Mouse (Mus musculus) midbrain, embryonic 12.5 days (tissue): ENCODE results near the gene Nes. TPM values are rescaled to one million over a fixed set of nuclear protein-coding genes. Genes with fewer than 3 reads are reported as not detected.

Experiments
- ATAC-seq: fragments of 200-750 bp; cut with Nextera tagmentation; 2 replicates; pipeline ENCODE4 v1.8.0; 2017; ENCODE audit warnings: low read depth, moderate TSS enrichment, moderate library complexity; ENCODE audit not compliant: low FRiP score
- H3K27ac ChIP-seq: fragments of 300-500 bp; sonication (generic); replicated peaks from 2 replicates; pipeline ENCODE4 v1.5.1; 2016; ENCODE audit warnings: mild to moderate bottlenecking
- H3K27me3 ChIP-seq: fragments of 300-500 bp; sonication (generic); 2 replicates; pipeline ENCODE4 v1.6.1; 2016; ENCODE audit warnings: mild to moderate bottlenecking
- H3K36me3 ChIP-seq: fragments of 300-500 bp; sonication (generic); 2 replicates; pipeline ENCODE4 v1.6.1; 2016
- H3K4me1 ChIP-seq: fragments of 300-500 bp; sonication (generic); 2 replicates; pipeline ENCODE4 v1.6.1; 2016
- H3K4me2 ChIP-seq: fragments of 300-500 bp; sonication (generic); replicated peaks from 2 replicates; pipeline ENCODE4 v1.6.1; 2016; ENCODE audit warnings: mild to moderate bottlenecking, moderate library complexity
- H3K4me3 ChIP-seq: fragments of 300-500 bp; sonication (generic); 2 replicates; pipeline ENCODE4 v1.5.1; 2016; ENCODE audit warnings: mild to moderate bottlenecking
- H3K9ac ChIP-seq: fragments of 300-500 bp; sonication (generic); replicated peaks from 2 replicates; pipeline ENCODE4 v1.6.1; 2016; ENCODE audit warnings: mild to moderate bottlenecking, moderate library complexity
- H3K9me3 ChIP-seq: fragments of 300-500 bp; sonication (generic); 2 replicates; pipeline ENCODE4 v1.6.1; 2016; ENCODE audit warnings: mild to moderate bottlenecking
- WGBS: fragments of 180-500 bp; shearing (Covaris S2); methylation state at CpG from one replicate; pipeline ENCODE4 v1.1.7; 2016; 5-methylcytosine and 5-hydroxymethylcytosine counted together
- polyA plus RNA-seq: library from polyadenylated mRNA; unstranded; fragments of >200 nt; fragmentation: Nextera tagmentation; extraction: Ambion mirVana; gene quantifications from 2 replicates; pipeline ENCODE4 v1.2.1, GENCODE M21; 2016

Nes gene
- polyA plus RNA-seq, result 183 and 196 TPM in 2 replicates

- WGBS, result under 1% methylated on average over 44 of the region's 44 CpGs
- ATAC-seq, result peak; percentile 42
- peaks cover 56% of the 10 kb centered on the region for H3K4me1 ChIP-seq
These were observed at the start of gene Nes for GRCm38 (mm10) chr3:87970939-87971488. Nes (plus strand) TSS chr3:87971078.

GRCm38 (mm10) chr3:87924996-87925395 is 45.9 kb upstream of the Nes start:
- peaks cover 18% of the 10 kb centered on the region for H3K4me1 ChIP-seq
- H3K27me3 ChIP-seq, result no peaks in the 10 kb centered on the region
- H3K9me3 ChIP-seq, result no peaks in the 10 kb centered on the region
- H3K27ac ChIP-seq, result no peak overlapping the region
- H3K36me3 ChIP-seq, result peaks cover 55% of the 10 kb centered on the region
- 88% methylated on average over 7 of the region's 7 CpGs for WGBS
- ATAC-seq, result no peak
- H3K9ac ChIP-seq, result no peak overlapping the region
- H3K4me2 ChIP-seq, result no peak overlapping the region
- H3K4me3 ChIP-seq, result no peak overlapping the region

More at GRCm38 (mm10) chr3:87970939-87971488, at the start of gene Nes:
- H3K9ac ChIP-seq, result peak within 1 kb of the TSS; percentile 96
- H3K4me3 ChIP-seq, result peak within 1 kb of the TSS; percentile 86
- no peaks in the 10 kb centered on the region for H3K9me3 ChIP-seq
- peaks cover 7% of the 10 kb centered on the region for H3K36me3 ChIP-seq
- H3K27me3 ChIP-seq, result 0 out of 2 replicates have a peak, but pooled peaks cover 4% of the 10 kb centered on the region
- H3K4me2 ChIP-seq, result peak within 1 kb of the TSS; percentile 75
- peak within 1 kb of the TSS; percentile 98 for H3K27ac ChIP-seq

- Histone ChIP-seq H3K4me3 (no peak overlapping the region), H3K4me1 (peaks cover 24% of the 10 kb centered on the region), H3K27me3 (no peaks in the 10 kb centered on the region), H3K9me3 (no peaks in the 10 kb centered on the region), H3K27ac (no peak overlapping the region), H3K4me2 (no peak overlapping the region), H3K9ac (no peak overlapping the region), H3K36me3 (peaks cover 61% of the 10 kb centered on the region)
- no peak for ATAC-seq
- 91% methylated on average over 5 of the region's 5 CpGs for WGBS
These were observed 43.4 kb upstream of the Nes start for GRCm38 (mm10) chr3:87927452-87927851.

GRCm38 (mm10) chr3:87929341-87930077 is 41.4 kb upstream of the Nes start:
- Histone ChIP-seq H3K27ac (peak overlapping the region; percentile 87), H3K4me3 (peak overlapping the region; percentile 99), H3K27me3 (no peaks in the 10 kb centered on the region), H3K4me2 (peak overlapping the region; percentile 84), H3K9me3 (no peaks in the 10 kb centered on the region), H3K4me1 (peaks cover 31% of the 10 kb centered on the region), H3K36me3 (peaks cover 56% of the 10 kb centered on the region), H3K9ac (peak overlapping the region; percentile 91)
- ATAC-seq, result peak; percentile 72
- 9% methylated on average over 26 of the region's 26 CpGs for WGBS

- Histone ChIP-seq H3K4me2 (peak within 1 kb of the TSS; percentile 84), H3K4me3 (peak within 1 kb of the TSS; percentile 99), H3K27me3 (no peaks in the 10 kb centered on the region), H3K27ac (peak within 1 kb of the TSS; percentile 87), H3K9me3 (no peaks in the 10 kb centered on the region), H3K9ac (peak within 1 kb of the TSS; percentile 91), H3K4me1 (peaks cover 36% of the 10 kb centered on the region), H3K36me3 (peaks cover 53% of the 10 kb centered on the region)
- ATAC-seq, result peak; percentile 97
- under 1% methylated on average over 58 of the region's 78 CpGs for WGBS
These were observed 40.6 kb upstream of the Nes start, which contains the start of the genes Isg20l2 and Rrnad1 for GRCm38 (mm10) chr3:87930078-87930795. Isg20l2 (plus strand) TSS chr3:87930314. Rrnad1 (minus strand) TSS chr3:87930717.

GRCm38 (mm10) chr3:87934026-87934425 is 36.9 kb upstream of the Nes start:
- H3K4me3 ChIP-seq, result no peak overlapping the region
- no peaks in the 10 kb centered on the region for H3K27me3 ChIP-seq
- H3K4me2 ChIP-seq, result no peak overlapping the region
- no peak overlapping the region for H3K9ac ChIP-seq
- no peak overlapping the region for H3K27ac ChIP-seq
- H3K36me3 ChIP-seq, result peaks cover 56% of the 10 kb centered on the region
- ATAC-seq, result no peak
- H3K9me3 ChIP-seq, result no peaks in the 10 kb centered on the region
- WGBS, result 92% methylated on average over 5 of the region's 5 CpGs
- H3K4me1 ChIP-seq, result peaks cover 39% of the 10 kb centered on the region

GRCm38 (mm10) chr3:87934501-87934900 is 36.4 kb upstream of the Nes start:
- Histone ChIP-seq H3K9ac (no peak overlapping the region), H3K4me1 (peaks cover 34% of the 10 kb centered on the region), H3K27ac (0 out of 2 replicates have a peak overlapping the region, but pooled peaks have one; percentile 2), H3K4me2 (no peak overlapping the region; the same call in 1 of the 2 replicates), H3K27me3 (no peaks in the 10 kb centered on the region), H3K36me3 (peaks cover 60% of the 10 kb centered on the region), H3K9me3 (no peaks in the 10 kb centered on the region), H3K4me3 (no peak overlapping the region)
- no peak for ATAC-seq
- 71% methylated on average over 4 of the region's 4 CpGs for WGBS

- ATAC-seq, result no peak
- H3K9me3 ChIP-seq, result no peaks in the 10 kb centered on the region
- H3K4me2 ChIP-seq, result no peak overlapping the region
- no peak overlapping the region for H3K4me3 ChIP-seq
- 83% methylated on average over 4 of the region's 4 CpGs for WGBS
- peaks cover 67% of the 10 kb centered on the region for H3K36me3 ChIP-seq
- no peaks in the 10 kb centered on the region for H3K27me3 ChIP-seq
- no peak overlapping the region for H3K27ac ChIP-seq
- H3K4me1 ChIP-seq, result peaks cover 33% of the 10 kb centered on the region
- no peak overlapping the region for H3K9ac ChIP-seq
These were observed 35.7 kb upstream of the Nes start for GRCm38 (mm10) chr3:87935201-87935600.

GRCm38 (mm10) chr3:87935776-87936175 is 35.1 kb upstream of the Nes start:
- Histone ChIP-seq H3K27me3 (no peaks in the 10 kb centered on the region), H3K4me2 (no peak overlapping the region), H3K4me3 (no peak overlapping the region), H3K9me3 (no peaks in the 10 kb centered on the region), H3K9ac (no peak overlapping the region), H3K27ac (no peak overlapping the region), H3K4me1 (peaks cover 32% of the 10 kb centered on the region), H3K36me3 (peaks cover 72% of the 10 kb centered on the region)
- peak; percentile 62; the same call in 1 of the 2 replicates for ATAC-seq
- WGBS, result 93% methylated on average over 2 of the region's 2 CpGs

- ATAC-seq, result no peak
- no peak overlapping the region for H3K4me2 ChIP-seq
- H3K9ac ChIP-seq, result no peak overlapping the region
- 64% methylated on average over 5 of the region's 5 CpGs for WGBS
- peaks cover 20% of the 10 kb centered on the region for H3K4me1 ChIP-seq
- H3K27me3 ChIP-seq, result no peaks in the 10 kb centered on the region
- no peaks in the 10 kb centered on the region for H3K9me3 ChIP-seq
- no peak overlapping the region for H3K4me3 ChIP-seq
- peaks cover 64% of the 10 kb centered on the region for H3K36me3 ChIP-seq
- no peak overlapping the region for H3K27ac ChIP-seq
These were observed 30.3 kb upstream of the Nes start for GRCm38 (mm10) chr3:87940611-87941010.

- Histone ChIP-seq H3K4me2 (no peak overlapping the region), H3K4me3 (no peak overlapping the region), H3K4me1 (peaks cover 32% of the 10 kb centered on the region), H3K27ac (no peak overlapping the region), H3K9me3 (no peaks in the 10 kb centered on the region), H3K27me3 (no peaks in the 10 kb centered on the region), H3K9ac (no peak overlapping the region), H3K36me3 (peaks cover 54% of the 10 kb centered on the region)
- WGBS, result 93% methylated on average over 2 of the region's 2 CpGs
- no peak for ATAC-seq
These were observed 28.4 kb upstream of the Nes start for GRCm38 (mm10) chr3:87942471-87942870.

GRCm38 (mm10) chr3:87943586-87943985 is 27.3 kb upstream of the Nes start:
- 88% methylated on average over 7 of the region's 7 CpGs for WGBS
- H3K9ac ChIP-seq, result no peak overlapping the region
- no peaks in the 10 kb centered on the region for H3K9me3 ChIP-seq
- H3K4me2 ChIP-seq, result no peak overlapping the region
- H3K27me3 ChIP-seq, result no peaks in the 10 kb centered on the region
- no peak overlapping the region for H3K27ac ChIP-seq
- ATAC-seq, result no peak
- H3K4me1 ChIP-seq, result peaks cover 44% of the 10 kb centered on the region
- peaks cover 43% of the 10 kb centered on the region for H3K36me3 ChIP-seq
- no peak overlapping the region for H3K4me3 ChIP-seq
